Mouse (Mus musculus) testis, adult 2 months (tissue): ENCODE data around the gene Tomm34.

Experiments
- CTCF ChIP-seq: fragments of 200-500 bp; IDR thresholded peaks from 2 replicates; pipeline ENCODE4 v1.5.1; 2012; ENCODE audit warnings: low read depth, mild to moderate bottlenecking, inconsistent platforms, low read length, moderate library complexity; ENCODE audit not compliant: control insufficient read depth, insufficient read depth, insufficient replicate concordance
- POLR2A ChIP-seq: fragments of 200-500 bp; IDR thresholded peaks from 2 replicates; pipeline ENCODE4 v1.6.1; 2012; ENCODE audit warnings: low read depth, mild to moderate bottlenecking, inconsistent platforms, low read length, moderate library complexity; ENCODE audit not compliant: control insufficient read depth

GRCm38 (mm10) chr2:164004503-164004902 lies 66.5 kb downstream of the Tomm34 start:
- no peak for TF ChIP-seq CTCF
- no peak for TF ChIP-seq POLR2A
